Mouse (Mus musculus): Measurements from ENCODE around the gene Mepce. TPM values are rescaled to one million over a fixed set of nuclear protein-coding genes. Genes with fewer than 3 reads are reported as not detected.

Gene Mepce
- total and polyA plus RNA-seq, 2 experiments from 2014 or later = 17.1 to 49.2 TPM

- Histone ChIP-seq H3K27ac (peak overlapping the region; percentile 82), H3K4me2 (ENCODE audit: low read depth, low read length) (no peak overlapping the region), H3K4me1 (ENCODE audit: insufficient read depth, low read length) (no peaks in the 10 kb centered on the region), H3K9ac (replicated peaks; ENCODE audit: low read length) (no peak overlapping the region), H3K27me3 (ENCODE audit: insufficient read depth, low read length) (no peaks in the 10 kb centered on the region), H3K4me3 (ENCODE audit: low read length) (no peak overlapping the region), H3K36me3 (ENCODE audit: insufficient read depth, low read length) (no peaks in the 10 kb centered on the region), H3K9me3 (ENCODE audit: low read length) (no peaks in the 10 kb centered on the region)
- ATAC-seq = peak; percentile 95
- 20% methylated on average over 4 of the region's 4 CpGs for WGBS
- DNase-seq (ENCODE audit: low spot score) = peak; percentile 95
- TF ChIP-seq CTCF (IDR thresholded peaks at IDR 0.05; ENCODE audit: low read depth) = peak; percentile 84
Observed at GRCm38 (mm10) chr5:137759971-137760412, 27.5 kb downstream of the Mepce start.

DNA sequence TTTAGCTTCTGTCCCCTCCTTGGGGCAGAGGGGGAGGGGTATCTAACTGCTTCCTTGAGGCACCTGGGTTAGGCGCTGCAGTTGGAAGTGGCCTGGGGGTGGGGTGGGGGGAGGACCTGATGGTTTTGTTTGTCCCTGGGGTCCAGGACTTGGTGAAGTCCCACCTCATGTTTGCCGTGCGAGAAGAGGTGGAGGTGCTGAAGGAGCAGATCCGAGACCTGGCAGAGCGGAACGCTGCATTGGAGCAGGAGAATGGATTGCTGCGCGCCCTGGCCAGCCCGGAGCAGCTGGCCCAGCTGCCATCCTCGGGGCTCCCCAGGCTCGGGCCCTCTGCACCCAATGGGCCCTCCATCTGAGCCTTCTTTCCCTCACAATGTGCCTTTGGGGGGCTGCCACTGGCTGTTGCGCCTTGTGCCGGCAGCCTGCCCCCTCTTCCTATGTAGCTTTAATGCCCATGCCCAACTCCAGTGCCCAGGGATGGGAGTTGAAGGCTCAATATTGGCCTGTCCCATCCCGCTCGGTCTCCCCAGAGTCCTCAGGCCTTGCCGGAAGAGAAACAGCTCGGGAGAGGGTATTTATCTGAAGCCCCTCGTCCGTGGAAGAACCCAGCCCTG, 28.4 kb downstream of the Mepce start:
- DNase-seq (ENCODE audit: low spot score) (no peak), ATAC-seq (no peak)
- Histone ChIP-seq H3K27me3 (ENCODE audit: insufficient read depth, low read length) (no peaks in the 10 kb centered on the region), H3K36me3 (ENCODE audit: insufficient read depth, low read length) (no peaks in the 10 kb centered on the region), H3K4me3 (ENCODE audit: low read length) (0 out of 2 replicates have a peak overlapping the region, but pooled peaks have one; percentile 22), H3K27ac (peak overlapping the region; percentile 82), H3K9ac (replicated peaks; ENCODE audit: low read length) (peak overlapping the region; percentile 38; the same call in 1 of the 2 replicates), H3K9me3 (ENCODE audit: low read length) (no peaks in the 10 kb centered on the region), H3K4me1 (ENCODE audit: insufficient read depth, low read length) (no peaks in the 10 kb centered on the region), H3K4me2 (ENCODE audit: low read depth, low read length) (peak overlapping the region; percentile 47)
- 80% methylated on average over 19 of the region's 19 CpGs for WGBS
- TF ChIP-seq CTCF (IDR thresholded peaks at IDR 0.05; ENCODE audit: low read depth) = no peak

GRCm38 (mm10) chr5:137757887-137758286, 29.6 kb downstream of the Mepce start:
- Histone ChIP-seq H3K9ac (replicated peaks; ENCODE audit: low read length) (peak overlapping the region; percentile 38; the same call in 1 of the 2 replicates), H3K36me3 (ENCODE audit: insufficient read depth, low read length) (no peaks in the 10 kb centered on the region), H3K27ac (peak overlapping the region; percentile 82), H3K4me2 (ENCODE audit: low read depth, low read length) (peak overlapping the region; percentile 47), H3K27me3 (ENCODE audit: insufficient read depth, low read length) (no peaks in the 10 kb centered on the region), H3K9me3 (ENCODE audit: low read length) (no peaks in the 10 kb centered on the region), H3K4me1 (ENCODE audit: insufficient read depth, low read length) (no peaks in the 10 kb centered on the region), H3K4me3 (ENCODE audit: low read length) (peak overlapping the region; percentile 22; the same call in 1 of the 2 replicates)
- WGBS = 29% methylated on average over 6 of the region's 6 CpGs
- ATAC-seq (peak; percentile 70), DNase-seq (ENCODE audit: low spot score) (peak; percentile 89)
- TF ChIP-seq CTCF (IDR thresholded peaks at IDR 0.05; ENCODE audit: low read depth) = no peak

DNA sequence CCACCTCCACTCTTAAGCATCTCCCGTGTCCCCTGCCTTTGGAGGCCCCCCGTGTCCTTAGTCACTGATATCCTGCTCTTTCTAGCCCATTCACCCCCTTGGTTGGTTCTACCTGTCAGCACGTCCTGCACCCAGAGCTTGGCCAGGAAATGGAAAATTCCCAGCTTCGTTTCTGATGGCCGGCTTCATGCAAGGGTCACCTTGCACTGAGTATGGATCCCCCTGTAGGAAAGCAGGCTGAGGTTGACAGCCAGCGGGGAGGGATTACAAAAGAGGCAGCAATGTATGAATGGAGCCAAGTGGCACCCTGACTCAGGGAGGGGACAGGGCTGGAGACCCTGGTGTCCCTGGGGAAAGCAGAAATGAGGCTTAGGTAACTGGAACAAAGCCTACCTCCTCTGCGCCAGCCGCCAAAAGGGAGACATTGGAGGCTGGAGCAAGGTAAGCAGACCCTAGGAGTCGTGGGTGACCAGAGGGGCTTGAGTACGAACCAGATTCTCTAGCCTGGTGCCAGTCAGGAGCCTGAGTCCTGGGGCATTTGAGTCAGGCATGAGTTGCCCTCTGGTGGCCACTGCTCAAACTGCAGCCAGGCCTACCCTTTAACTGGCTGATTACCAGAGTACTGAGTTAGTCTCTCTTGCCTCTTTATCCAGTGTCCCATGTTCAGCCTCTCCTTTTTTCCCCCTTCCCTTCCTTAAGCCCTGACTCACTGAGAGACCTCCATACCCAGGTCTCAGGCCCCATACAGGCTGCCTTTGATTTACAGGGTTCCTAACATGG, 30.4 kb downstream of the Mepce start:
- Histone ChIP-seq H3K4me3 (ENCODE audit: low read length) (no peak overlapping the region), H3K4me2 (ENCODE audit: low read depth, low read length) (no peak overlapping the region), H3K9ac (replicated peaks; ENCODE audit: low read length) (no peak overlapping the region), H3K27ac (peak overlapping the region; percentile 82), H3K4me1 (ENCODE audit: insufficient read depth, low read length) (no peaks in the 10 kb centered on the region), H3K36me3 (ENCODE audit: insufficient read depth, low read length) (peaks cover 8% of the 10 kb centered on the region; the same call in 1 of the 2 replicates), H3K27me3 (ENCODE audit: insufficient read depth, low read length) (no peaks in the 10 kb centered on the region), H3K9me3 (ENCODE audit: low read length) (no peaks in the 10 kb centered on the region)
- TF ChIP-seq CTCF (IDR thresholded peaks at IDR 0.05; ENCODE audit: low read depth) = peak; percentile 97
- peak; percentile 34 for ATAC-seq
- peak; percentile 93 for DNase-seq (ENCODE audit: low spot score)
- WGBS = 42% methylated on average over 10 of the region's 10 CpGs

DNA sequence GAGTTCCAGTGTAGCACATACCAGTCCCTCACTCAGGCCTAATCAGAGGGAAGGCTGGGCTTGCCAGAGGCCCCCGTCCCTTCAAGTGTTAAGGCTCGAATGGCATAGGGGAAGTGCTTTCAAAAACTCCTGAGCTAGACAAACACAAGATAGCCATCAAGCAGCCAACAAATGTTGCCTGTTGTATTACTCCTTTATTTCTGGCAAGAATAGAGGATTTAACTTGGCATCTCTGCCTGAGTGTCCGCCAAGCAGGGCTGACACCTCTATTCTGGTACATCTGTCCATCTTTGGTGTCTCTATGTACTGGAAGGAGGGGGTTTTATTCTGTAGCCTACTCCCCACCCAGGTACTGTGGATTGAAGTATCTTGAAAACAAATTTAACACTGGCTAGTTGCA, 31.3 kb downstream of the Mepce start:
- Histone ChIP-seq H3K4me2 (ENCODE audit: low read depth, low read length) (no peak overlapping the region), H3K9me3 (ENCODE audit: low read length) (no peaks in the 10 kb centered on the region), H3K4me1 (ENCODE audit: insufficient read depth, low read length) (no peaks in the 10 kb centered on the region), H3K27me3 (ENCODE audit: insufficient read depth, low read length) (no peaks in the 10 kb centered on the region), H3K4me3 (ENCODE audit: low read length) (no peak overlapping the region), H3K27ac (peak overlapping the region; percentile 60; the same call in 1 of the 2 replicates), H3K9ac (replicated peaks; ENCODE audit: low read length) (no peak overlapping the region), H3K36me3 (ENCODE audit: insufficient read depth, low read length) (peaks cover 17% of the 10 kb centered on the region; the same call in 1 of the 2 replicates)
- no peak for ATAC-seq
- no peak for DNase-seq (ENCODE audit: low spot score)
- TF ChIP-seq CTCF (IDR thresholded peaks at IDR 0.05; ENCODE audit: low read depth) = no peak
- WGBS = 50% methylated on average over 3 of the region's 3 CpGs

DNA sequence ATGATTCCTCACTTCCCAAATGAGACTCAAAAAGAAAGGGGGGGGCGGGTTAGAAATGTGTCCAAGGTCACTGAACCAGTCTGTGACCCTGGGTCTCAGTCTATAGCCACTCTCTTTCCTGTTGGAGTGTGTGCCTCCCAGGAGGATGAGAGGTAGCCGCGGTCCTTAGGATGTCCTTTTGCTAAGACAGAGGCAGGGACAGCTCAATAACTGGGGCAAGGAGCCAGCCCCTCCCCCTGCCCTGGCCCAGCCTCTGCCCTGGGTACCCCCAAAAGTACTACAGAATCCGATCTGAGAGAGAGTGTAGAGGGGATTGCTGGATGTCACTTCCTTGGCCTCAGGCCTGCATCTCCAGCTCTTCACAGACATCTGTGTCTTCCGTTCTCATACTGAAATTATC, 32.0 kb downstream of the Mepce start:
- peaks cover 17% of the 10 kb centered on the region; the same call in 1 of the 2 replicates for H3K36me3 ChIP-seq (ENCODE audit: insufficient read depth, low read length)
- peak overlapping the region; percentile 15; the same call in 1 of the 2 replicates for H3K9ac ChIP-seq (replicated peaks; ENCODE audit: low read length)
- no peak for DNase-seq (ENCODE audit: low spot score)
- H3K4me3 ChIP-seq (ENCODE audit: low read length) = no peak overlapping the region
- H3K27ac ChIP-seq = peak overlapping the region; percentile 60; the same call in 1 of the 2 replicates
- H3K4me1 ChIP-seq (ENCODE audit: insufficient read depth, low read length) = no peaks in the 10 kb centered on the region
- no peaks in the 10 kb centered on the region for H3K27me3 ChIP-seq (ENCODE audit: insufficient read depth, low read length)
- H3K4me2 ChIP-seq (ENCODE audit: low read depth, low read length) = no peak overlapping the region
- ATAC-seq = no peak
- TF ChIP-seq CTCF (IDR thresholded peaks at IDR 0.05; ENCODE audit: low read depth) = no peak
- 69% methylated on average over 5 of the region's 5 CpGs for WGBS
- H3K9me3 ChIP-seq (ENCODE audit: low read length) = no peaks in the 10 kb centered on the region

Measured in hindbrain, postnatal 0 days (tissue).